Mouse (Mus musculus): ENCODE results near the gene Ptprcap. TPM values are rescaled to one million over a fixed set of nuclear protein-coding genes. Genes with fewer than 3 reads are reported as not detected.
A peak's percentile ranks its signal among the peaks of the same experiment; 100 is the strongest.

Gene Ptprcap
- polyA plus RNA-seq, 1 experiment: 1,655 TPM

DNA sequence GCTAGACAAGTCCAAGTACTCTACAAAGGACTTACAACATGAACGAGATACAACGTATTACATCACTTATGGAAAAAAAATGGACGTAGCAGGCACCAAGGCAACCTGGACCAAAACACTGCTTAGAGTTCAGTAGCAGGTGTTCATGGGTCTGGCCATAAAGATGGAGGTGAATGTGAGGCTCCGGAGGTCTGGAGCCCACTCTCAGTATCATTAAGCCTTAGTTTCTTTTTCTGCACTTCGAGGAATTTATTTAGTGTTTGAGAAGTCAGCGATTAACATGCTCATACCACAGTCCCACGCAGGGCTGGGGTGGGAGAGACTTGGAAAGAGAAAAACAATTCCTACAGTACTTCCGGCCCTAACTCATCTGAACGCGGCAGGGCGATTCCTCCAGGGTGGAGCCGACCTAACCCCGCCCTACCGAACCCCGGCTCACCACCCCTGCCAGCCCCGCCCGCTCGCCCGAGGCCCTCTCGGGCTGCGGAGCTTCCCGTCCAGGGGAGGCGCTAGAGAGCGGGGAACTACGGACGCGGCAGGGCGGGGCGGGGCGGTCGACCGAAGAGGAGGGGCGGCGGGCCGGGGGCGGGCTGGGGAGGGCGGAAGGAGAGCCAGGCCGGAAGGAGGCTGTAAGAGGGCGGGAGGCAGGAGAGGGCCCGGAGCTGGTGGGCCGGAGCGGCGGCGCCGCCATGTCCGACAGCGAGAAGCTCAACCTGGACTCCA lies 38.3 kb downstream of the Ptprcap start, which contains the start of gene Ppp1ca:
TSS of gene Ppp1ca (plus strand) at position 538 of the 723 bp plus-strand sequence.
- Histone ChIP-seq H3K36me3 (ENCODE audit: control insufficient read depth, insufficient read depth, low read length) (peaks cover 44% of the 10 kb centered on the region), H3K27ac (ENCODE audit: control insufficient read depth, insufficient read depth, low read length) (peak within 1 kb of the TSS; percentile 91), H3K27me3 (ENCODE audit: control insufficient read depth, insufficient read depth, low read length) (no peaks in the 10 kb centered on the region), H3K4me3 (ENCODE audit: control insufficient read depth, insufficient read depth, low read length) (peak within 1 kb of the TSS; percentile 96), H3K4me1 (replicated peaks; ENCODE audit: control insufficient read depth, insufficient read depth, low read length) (peaks cover 58% of the 10 kb centered on the region)
- 2% methylated on average over 45 of the region's 47 CpGs for WGBS
- TF ChIP-seq CTCF (IDR thresholded peaks at IDR 0.05; ENCODE audit: borderline replicate concordance, control insufficient read depth, extremely low read depth, insufficient read depth, low read length, poor library complexity) (peak; percentile 77; the same call in 1 of the 2 replicates), POLR2A (IDR thresholded peaks at IDR 0.05; ENCODE audit: control insufficient read depth, extremely low read depth, insufficient read depth, low read length, poor library complexity) (peak; percentile 89)
- DNase-seq: peak; percentile 98

DNA sequence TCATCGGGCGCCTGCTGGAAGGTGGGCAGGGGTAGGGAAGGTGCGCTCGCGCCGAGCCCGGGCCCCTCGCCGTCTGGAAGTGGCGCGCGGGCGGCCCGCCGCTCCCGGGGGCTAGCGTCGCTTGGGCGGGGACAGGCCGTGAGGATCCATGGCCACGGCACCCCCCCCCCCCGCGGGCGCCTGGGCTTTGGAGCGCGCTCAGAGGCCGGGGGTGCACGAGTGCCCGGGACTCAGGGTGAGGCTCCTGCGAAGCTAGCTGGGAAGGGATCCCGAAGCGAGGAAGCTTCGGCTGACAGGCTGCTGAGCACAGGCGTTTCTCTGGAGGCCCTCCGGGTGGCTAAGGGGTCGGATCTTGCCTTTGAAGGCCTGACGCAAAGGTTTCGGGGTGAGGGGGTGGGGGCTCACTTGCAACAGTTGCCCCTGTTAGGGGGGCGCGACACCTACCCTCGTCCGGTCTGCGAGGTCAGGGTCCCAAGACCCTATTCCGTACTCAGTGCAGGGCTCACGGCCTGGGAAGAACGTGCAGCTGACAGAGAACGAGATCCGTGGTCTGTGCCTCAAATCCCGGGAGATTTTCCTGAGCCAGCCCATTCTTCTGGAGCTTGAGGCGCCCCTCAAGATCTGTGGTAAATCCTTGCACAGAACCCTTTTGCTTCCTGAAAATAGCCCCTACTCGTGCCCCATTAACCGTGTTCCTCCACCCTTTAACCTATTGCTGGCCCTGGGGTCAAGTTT lies 39.0 kb downstream of the Ptprcap start:
- Histone ChIP-seq H3K27me3 (ENCODE audit: control insufficient read depth, insufficient read depth, low read length) (no peaks in the 10 kb centered on the region), H3K4me3 (ENCODE audit: control insufficient read depth, insufficient read depth, low read length) (peak overlapping the region; percentile 85), H3K27ac (ENCODE audit: control insufficient read depth, insufficient read depth, low read length) (peak overlapping the region; percentile 30), H3K36me3 (ENCODE audit: control insufficient read depth, insufficient read depth, low read length) (peaks cover 40% of the 10 kb centered on the region), H3K4me1 (replicated peaks; ENCODE audit: control insufficient read depth, insufficient read depth, low read length) (peaks cover 56% of the 10 kb centered on the region)
- no peak for TF ChIP-seq POLR2A (IDR thresholded peaks at IDR 0.05; ENCODE audit: control insufficient read depth, extremely low read depth, insufficient read depth, low read length, poor library complexity)
- TF ChIP-seq CTCF (IDR thresholded peaks at IDR 0.05; ENCODE audit: borderline replicate concordance, control insufficient read depth, extremely low read depth, insufficient read depth, low read length, poor library complexity): no peak
- DNase-seq: no peak
- under 1% methylated on average over 52 of the region's 52 CpGs for WGBS

DNA sequence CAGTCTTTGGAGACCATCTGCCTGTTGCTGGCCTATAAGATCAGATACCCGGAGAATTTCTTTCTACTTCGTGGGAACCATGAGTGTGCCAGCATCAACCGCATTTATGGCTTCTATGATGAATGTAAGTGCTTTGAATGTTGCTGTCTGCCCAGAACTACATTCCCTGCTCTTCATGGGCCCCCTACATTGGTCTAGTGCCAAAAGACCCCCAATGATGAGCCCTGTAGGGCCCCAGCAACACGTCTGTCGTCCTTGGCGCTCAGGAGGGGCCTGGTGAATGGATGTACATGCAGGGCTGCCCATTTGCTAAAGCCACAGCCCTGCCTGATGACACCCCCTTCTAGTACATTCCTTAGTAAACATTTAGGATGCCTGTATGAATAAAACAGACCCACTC lies 39.7 kb downstream of the Ptprcap start:
- peaks cover 49% of the 10 kb centered on the region for H3K4me1 ChIP-seq (replicated peaks; ENCODE audit: control insufficient read depth, insufficient read depth, low read length)
- peaks cover 34% of the 10 kb centered on the region for H3K36me3 ChIP-seq (ENCODE audit: control insufficient read depth, insufficient read depth, low read length)
- DNase-seq: no peak
- peak overlapping the region; percentile 85; the same call in 1 of the 2 replicates for H3K4me3 ChIP-seq (ENCODE audit: control insufficient read depth, insufficient read depth, low read length)
- WGBS: 48% methylated on average over 6 of the region's 6 CpGs
- TF ChIP-seq CTCF (IDR thresholded peaks at IDR 0.05; ENCODE audit: borderline replicate concordance, control insufficient read depth, extremely low read depth, insufficient read depth, low read length, poor library complexity) (no peak), POLR2A (IDR thresholded peaks at IDR 0.05; ENCODE audit: control insufficient read depth, extremely low read depth, insufficient read depth, low read length, poor library complexity) (no peak)
- no peaks in the 10 kb centered on the region for H3K27me3 ChIP-seq (ENCODE audit: control insufficient read depth, insufficient read depth, low read length)
- H3K27ac ChIP-seq (ENCODE audit: control insufficient read depth, insufficient read depth, low read length): no peak overlapping the region

DNA sequence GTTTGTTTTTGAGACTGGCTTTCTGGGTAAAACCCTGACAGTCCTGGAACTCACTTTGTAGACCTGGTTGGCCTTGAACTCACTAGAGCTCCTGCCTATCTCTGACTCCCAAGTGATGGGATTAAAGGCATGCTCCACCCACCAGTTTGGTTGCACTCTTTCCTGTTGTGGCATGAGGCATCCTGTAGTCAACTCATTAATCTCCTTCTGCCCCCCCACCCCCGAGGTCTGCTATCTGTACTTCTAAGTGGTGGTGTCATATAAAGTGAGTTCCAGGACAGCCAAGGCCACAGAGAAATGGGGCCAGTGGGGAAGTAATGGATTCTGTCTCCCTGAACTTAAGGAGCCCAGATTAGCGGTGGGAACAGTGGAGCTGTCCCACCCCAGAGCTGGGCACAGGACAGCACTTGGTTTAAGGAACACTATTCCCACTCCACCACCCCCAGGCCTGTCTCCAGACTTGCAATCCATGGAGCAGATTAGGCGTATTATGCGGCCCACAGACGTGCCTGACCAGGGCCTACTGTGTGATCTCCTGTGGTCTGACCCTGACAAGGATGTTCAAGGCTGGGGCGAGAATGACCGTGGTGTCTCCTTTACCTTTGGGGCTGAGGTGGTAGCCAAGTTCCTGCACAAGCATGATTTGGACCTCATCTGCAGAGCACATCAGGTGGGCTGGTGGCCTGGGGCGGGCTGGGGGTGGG lies 40.8 kb downstream of the Ptprcap start:
- no peak overlapping the region for H3K27ac ChIP-seq (ENCODE audit: control insufficient read depth, insufficient read depth, low read length)
- H3K27me3 ChIP-seq (ENCODE audit: control insufficient read depth, insufficient read depth, low read length): no peaks in the 10 kb centered on the region
- TF ChIP-seq CTCF (IDR thresholded peaks at IDR 0.05; ENCODE audit: borderline replicate concordance, control insufficient read depth, extremely low read depth, insufficient read depth, low read length, poor library complexity): no peak
- no peak for TF ChIP-seq POLR2A (IDR thresholded peaks at IDR 0.05; ENCODE audit: control insufficient read depth, extremely low read depth, insufficient read depth, low read length, poor library complexity)
- peaks cover 40% of the 10 kb centered on the region for H3K4me1 ChIP-seq (replicated peaks; ENCODE audit: control insufficient read depth, insufficient read depth, low read length)
- 80% methylated on average over 8 of the region's 8 CpGs for WGBS
- peaks cover 34% of the 10 kb centered on the region for H3K36me3 ChIP-seq (ENCODE audit: control insufficient read depth, insufficient read depth, low read length)
- DNase-seq: no peak
- no peak overlapping the region for H3K4me3 ChIP-seq (ENCODE audit: control insufficient read depth, insufficient read depth, low read length)

DNA sequence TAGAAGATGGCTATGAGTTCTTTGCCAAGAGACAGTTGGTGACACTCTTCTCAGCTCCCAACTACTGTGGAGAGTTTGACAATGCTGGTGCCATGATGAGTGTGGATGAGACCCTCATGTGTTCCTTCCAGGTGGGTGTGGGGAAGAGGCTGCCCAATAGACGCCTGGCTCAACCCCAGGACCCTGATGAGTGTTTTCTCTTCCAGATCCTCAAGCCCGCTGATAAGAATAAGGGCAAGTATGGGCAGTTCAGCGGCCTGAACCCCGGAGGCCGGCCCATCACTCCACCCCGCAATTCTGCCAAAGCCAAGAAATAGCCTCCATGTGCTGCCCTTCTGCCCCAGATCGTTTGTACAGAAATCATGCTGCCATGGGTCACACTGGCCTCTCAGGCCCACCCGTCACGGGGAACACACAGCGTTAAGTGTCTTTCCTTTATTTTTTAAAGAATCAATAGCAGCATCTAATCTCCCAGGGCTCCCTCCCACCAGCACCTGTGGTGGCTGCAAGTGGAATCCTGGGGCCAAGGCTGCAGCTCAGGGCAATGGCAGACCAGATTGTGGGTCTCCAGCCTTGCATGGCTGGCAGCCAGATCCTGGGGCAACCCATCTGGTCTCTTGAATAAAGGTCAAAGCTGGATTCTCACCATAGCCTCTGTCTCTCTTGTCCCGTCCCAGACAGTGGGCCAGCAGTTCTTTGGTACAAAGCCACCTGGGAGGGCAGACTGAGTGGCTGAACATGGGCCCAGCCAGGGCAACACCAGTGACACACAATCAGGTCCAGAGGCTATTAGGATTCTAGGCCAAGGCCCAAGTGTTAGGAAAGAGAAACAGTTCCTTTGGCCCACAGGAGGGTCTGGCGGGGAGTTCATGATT lies 41.6 kb downstream of the Ptprcap start:
- Histone ChIP-seq H3K4me1 (replicated peaks; ENCODE audit: control insufficient read depth, insufficient read depth, low read length) (peaks cover 33% of the 10 kb centered on the region), H3K4me3 (ENCODE audit: control insufficient read depth, insufficient read depth, low read length) (no peak overlapping the region), H3K27me3 (ENCODE audit: control insufficient read depth, insufficient read depth, low read length) (no peaks in the 10 kb centered on the region), H3K27ac (ENCODE audit: control insufficient read depth, insufficient read depth, low read length) (no peak overlapping the region), H3K36me3 (ENCODE audit: control insufficient read depth, insufficient read depth, low read length) (peaks cover 36% of the 10 kb centered on the region)
- 96% methylated on average over 12 of the region's 12 CpGs for WGBS
- DNase-seq: no peak
- TF ChIP-seq POLR2A (IDR thresholded peaks at IDR 0.05; ENCODE audit: control insufficient read depth, extremely low read depth, insufficient read depth, low read length, poor library complexity): no peak
- no peak for TF ChIP-seq CTCF (IDR thresholded peaks at IDR 0.05; ENCODE audit: borderline replicate concordance, control insufficient read depth, extremely low read depth, insufficient read depth, low read length, poor library complexity)

Data from thymus, adult 2 months (tissue).